Mouse (Mus musculus) liver, postnatal 0 days (tissue): ENCODE results near the gene Mybl2.

Experiments used
- CTCF ChIP-seq: sonication (generic); IDR thresholded peaks from 2 replicates; pipeline ENCODE4 v1.5.1; 2016; ENCODE audit warnings: antibody characterized with exemption, low read depth
- EP300 ChIP-seq: IDR thresholded peaks from 2 replicates; pipeline ENCODE4 v1.6.1; 2016; ENCODE audit warnings: antibody characterized with exemption, low read depth, mild to moderate bottlenecking

DNA sequence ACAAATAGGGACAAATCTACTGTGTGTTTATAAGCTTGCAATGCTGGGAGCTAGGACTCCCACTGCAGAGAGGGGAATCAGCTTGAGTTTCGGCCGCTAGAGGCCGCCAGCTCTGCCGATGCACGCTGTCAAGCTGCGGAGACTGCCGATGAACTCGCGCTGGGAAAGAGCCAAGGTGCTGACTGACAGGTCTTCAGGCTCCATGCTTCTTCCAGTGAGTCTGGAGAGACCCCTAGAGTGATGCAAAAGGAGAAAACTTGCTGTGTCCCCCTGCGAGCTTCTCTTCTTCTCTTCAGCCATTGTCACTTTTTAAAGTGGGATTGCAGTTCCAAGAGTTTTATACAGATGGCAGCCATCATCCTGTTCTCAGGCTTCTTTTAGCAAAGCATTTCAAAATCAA is 6.4 kb upstream of the Mybl2 start:
- TF ChIP-seq CTCF (peak; percentile 88), EP300 (no peak)
